Mouse (Mus musculus): Measurements from ENCODE around the gene Cdh22. TPM values are rescaled to one million over a fixed set of nuclear protein-coding genes. Genes with fewer than 3 reads are reported as not detected.

Gene Cdh22
- polyA plus RNA-seq, 1 experiment from 2014 or later, result 5.6 TPM

DNA sequence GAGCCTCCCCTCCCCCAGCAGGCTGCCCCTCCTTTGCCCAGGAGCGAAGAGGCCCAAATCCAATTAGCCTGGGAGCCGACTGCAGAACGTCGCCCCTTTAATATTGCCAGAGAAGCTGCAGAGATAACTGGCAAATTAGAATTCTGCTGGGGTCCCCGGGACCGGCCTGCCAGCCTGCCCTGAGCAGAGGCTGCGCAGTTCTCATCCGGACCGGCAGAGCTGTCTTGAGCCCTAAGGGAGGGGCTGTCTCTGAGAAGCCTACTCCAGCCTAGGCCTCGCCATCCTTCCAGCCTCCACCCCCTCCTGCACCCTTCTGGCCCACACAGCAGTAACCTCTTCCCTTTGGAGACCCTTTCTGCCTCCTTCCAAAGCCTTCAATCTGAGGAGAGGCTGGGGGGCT, 19.2 kb upstream of the Cdh22 start:
- 0 out of 2 replicates have a peak, but pooled peaks have one; percentile 59 for ATAC-seq
- H3K36me3 ChIP-seq (ENCODE audit: control insufficient read depth, insufficient read depth), result no peaks in the 10 kb centered on the region
- no peak overlapping the region for H3K9ac ChIP-seq (replicated peaks; ENCODE audit: low read depth, low read length)
- H3K4me1 ChIP-seq (replicated peaks; ENCODE audit: control insufficient read depth, insufficient read depth, low read length), result peaks cover 11% of the 10 kb centered on the region
- H3K9me3 ChIP-seq (ENCODE audit: control insufficient read depth, low read length), result no peaks in the 10 kb centered on the region
- no peak overlapping the region for H3K4me2 ChIP-seq (ENCODE audit: low read length)
- peaks cover 11% of the 10 kb centered on the region for H3K27me3 ChIP-seq (replicated peaks; ENCODE audit: control insufficient read depth, insufficient read depth, low read length)
- no peak overlapping the region for H3K4me3 ChIP-seq (replicated peaks; ENCODE audit: low read length)
- H3K27ac ChIP-seq (ENCODE audit: low read length), result no peak overlapping the region
- 4% methylated on average over 10 of the region's 10 CpGs for WGBS

DNA sequence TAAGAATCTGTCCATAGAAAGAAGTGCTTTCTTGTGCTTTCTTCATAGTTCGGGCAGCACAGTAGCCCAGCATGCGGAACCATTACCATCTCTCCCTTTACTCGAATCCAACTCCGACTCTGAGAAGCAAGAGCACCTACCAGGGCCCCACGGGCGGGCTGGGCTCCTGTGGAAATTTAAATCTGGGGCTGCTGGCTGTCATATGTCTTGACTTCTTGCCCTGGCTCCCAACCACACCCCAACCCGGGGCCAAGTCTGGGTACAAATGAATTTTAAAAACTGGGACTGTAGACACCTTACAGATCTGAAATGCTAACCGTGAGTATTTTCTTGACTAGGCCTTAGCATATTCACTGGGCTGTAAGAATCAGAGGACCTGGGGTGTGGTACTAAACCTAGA, 18.6 kb upstream of the Cdh22 start:
- Histone ChIP-seq H3K4me3 (replicated peaks; ENCODE audit: low read length) (no peak overlapping the region), H3K4me2 (ENCODE audit: low read length) (no peak overlapping the region), H3K4me1 (replicated peaks; ENCODE audit: control insufficient read depth, insufficient read depth, low read length) (peaks cover 12% of the 10 kb centered on the region), H3K36me3 (ENCODE audit: control insufficient read depth, insufficient read depth) (no peaks in the 10 kb centered on the region), H3K27ac (ENCODE audit: low read length) (no peak overlapping the region), H3K9me3 (ENCODE audit: control insufficient read depth, low read length) (no peaks in the 10 kb centered on the region), H3K27me3 (replicated peaks; ENCODE audit: control insufficient read depth, insufficient read depth, low read length) (peaks cover 11% of the 10 kb centered on the region), H3K9ac (replicated peaks; ENCODE audit: low read depth, low read length) (no peak overlapping the region)
- ATAC-seq, result no peak
- WGBS, result 74% methylated on average over 8 of the region's 8 CpGs

DNA sequence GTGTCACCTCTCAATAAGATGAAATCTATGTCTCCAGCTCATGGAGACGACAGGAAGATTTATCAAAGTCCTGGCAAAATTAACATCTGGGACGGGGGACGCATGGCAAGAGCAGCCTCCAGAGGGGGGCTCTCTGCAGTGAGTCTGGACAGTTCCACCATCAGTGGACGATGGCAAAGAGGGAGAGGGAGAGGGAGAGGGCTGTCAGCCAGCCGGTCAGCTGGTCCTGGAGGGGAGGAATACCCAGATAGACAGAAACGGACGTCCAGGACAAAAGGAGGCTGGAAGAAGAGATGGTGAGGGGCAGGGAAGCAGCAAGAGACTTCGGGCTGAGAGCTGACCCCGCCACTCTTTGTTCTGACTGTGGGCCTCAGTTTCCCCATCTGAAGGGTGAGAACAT, 18.1 kb upstream of the Cdh22 start:
- no peaks in the 10 kb centered on the region for H3K36me3 ChIP-seq (ENCODE audit: control insufficient read depth, insufficient read depth)
- H3K27ac ChIP-seq (ENCODE audit: low read length), result no peak overlapping the region
- H3K4me3 ChIP-seq (replicated peaks; ENCODE audit: low read length), result no peak overlapping the region
- peaks cover 12% of the 10 kb centered on the region for H3K4me1 ChIP-seq (replicated peaks; ENCODE audit: control insufficient read depth, insufficient read depth, low read length)
- H3K9ac ChIP-seq (replicated peaks; ENCODE audit: low read depth, low read length), result no peak overlapping the region
- no peaks in the 10 kb centered on the region for H3K9me3 ChIP-seq (ENCODE audit: control insufficient read depth, low read length)
- WGBS, result 61% methylated on average over 9 of the region's 9 CpGs
- H3K4me2 ChIP-seq (ENCODE audit: low read length), result no peak overlapping the region
- H3K27me3 ChIP-seq (replicated peaks; ENCODE audit: control insufficient read depth, insufficient read depth, low read length), result peaks cover 13% of the 10 kb centered on the region
- no peak for ATAC-seq

DNA sequence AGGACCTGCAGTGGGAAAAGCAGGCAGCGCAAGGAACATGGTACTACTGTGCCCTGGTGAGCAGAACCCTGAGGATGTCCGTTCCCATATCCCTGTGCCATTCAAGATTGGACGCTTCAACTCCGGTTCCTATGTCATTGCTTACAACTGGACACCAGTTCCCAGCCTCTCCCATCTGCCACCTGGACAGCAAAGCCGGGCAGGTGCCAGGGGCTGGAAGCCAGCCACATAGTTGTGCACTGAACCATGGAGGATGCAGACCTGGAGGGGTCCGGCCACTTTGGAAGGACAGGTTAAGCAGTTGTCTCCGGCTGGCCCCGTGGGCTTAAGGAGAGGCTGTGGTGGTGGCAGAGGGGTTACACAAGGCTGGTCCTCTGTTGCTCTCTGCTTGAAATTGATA, 17.7 kb upstream of the Cdh22 start:
- no peak overlapping the region for H3K4me2 ChIP-seq (ENCODE audit: low read length)
- ATAC-seq, result no peak
- WGBS, result 75% methylated on average over 8 of the region's 8 CpGs
- H3K27me3 ChIP-seq (replicated peaks; ENCODE audit: control insufficient read depth, insufficient read depth, low read length), result peaks cover 17% of the 10 kb centered on the region
- no peaks in the 10 kb centered on the region for H3K36me3 ChIP-seq (ENCODE audit: control insufficient read depth, insufficient read depth)
- H3K9me3 ChIP-seq (ENCODE audit: control insufficient read depth, low read length), result no peaks in the 10 kb centered on the region
- no peak overlapping the region for H3K4me3 ChIP-seq (replicated peaks; ENCODE audit: low read length)
- no peak overlapping the region for H3K9ac ChIP-seq (replicated peaks; ENCODE audit: low read depth, low read length)
- no peak overlapping the region for H3K27ac ChIP-seq (ENCODE audit: low read length)
- peaks cover 12% of the 10 kb centered on the region for H3K4me1 ChIP-seq (replicated peaks; ENCODE audit: control insufficient read depth, insufficient read depth, low read length)

DNA sequence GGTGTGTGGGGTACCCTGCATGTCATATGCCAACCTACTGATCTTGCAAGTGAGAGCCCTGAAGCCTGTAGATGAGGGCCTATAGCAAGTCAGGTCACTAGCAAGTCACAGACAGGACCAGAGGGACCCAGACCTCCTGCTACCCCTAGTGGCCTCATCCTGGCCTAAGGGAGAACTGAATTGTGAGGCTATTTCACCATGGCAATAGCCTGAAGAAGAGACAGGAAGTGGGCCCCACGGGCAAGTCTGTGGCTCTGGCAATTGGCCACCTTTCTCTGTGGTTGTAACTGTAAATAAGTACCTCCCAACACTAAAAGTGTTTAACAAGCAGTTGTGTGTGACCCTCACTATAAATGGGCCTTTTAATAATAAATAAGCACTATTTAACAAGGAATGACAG, 16.2 kb upstream of the Cdh22 start:
- Histone ChIP-seq H3K27ac (ENCODE audit: low read length) (no peak overlapping the region), H3K27me3 (replicated peaks; ENCODE audit: control insufficient read depth, insufficient read depth, low read length) (peaks cover 23% of the 10 kb centered on the region), H3K4me3 (replicated peaks; ENCODE audit: low read length) (no peak overlapping the region), H3K9ac (replicated peaks; ENCODE audit: low read depth, low read length) (no peak overlapping the region), H3K36me3 (ENCODE audit: control insufficient read depth, insufficient read depth) (no peaks in the 10 kb centered on the region), H3K4me1 (replicated peaks; ENCODE audit: control insufficient read depth, insufficient read depth, low read length) (peaks cover 12% of the 10 kb centered on the region), H3K4me2 (ENCODE audit: low read length) (no peak overlapping the region), H3K9me3 (ENCODE audit: control insufficient read depth, low read length) (no peaks in the 10 kb centered on the region)
- no peak for ATAC-seq
- WGBS, result 32% methylated on average over 1 of the region's 1 CpGs

DNA sequence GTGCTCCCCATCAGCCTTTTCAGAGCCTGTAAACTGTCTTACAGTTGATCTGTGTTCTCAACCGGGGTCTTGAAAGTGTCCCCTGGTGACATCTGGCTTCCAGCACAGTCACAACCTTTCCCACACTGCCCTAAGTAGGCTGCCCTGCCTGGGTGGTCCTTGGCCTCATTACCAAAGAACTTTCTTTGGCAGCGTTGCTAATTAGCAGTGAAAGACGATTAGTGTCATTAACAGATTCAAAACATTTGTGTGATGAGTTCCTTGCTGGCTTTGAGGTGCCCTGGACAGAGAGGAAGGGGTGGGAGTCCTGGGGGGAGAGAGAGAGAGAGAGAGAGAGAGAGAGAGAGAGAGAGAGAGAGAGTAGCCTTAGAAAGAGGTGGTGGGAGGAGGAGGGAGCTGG, 14.3 kb upstream of the Cdh22 start:
- Histone ChIP-seq H3K4me1 (replicated peaks; ENCODE audit: control insufficient read depth, insufficient read depth, low read length) (peaks cover 9% of the 10 kb centered on the region), H3K27me3 (replicated peaks; ENCODE audit: control insufficient read depth, insufficient read depth, low read length) (peaks cover 28% of the 10 kb centered on the region), H3K4me3 (replicated peaks; ENCODE audit: low read length) (no peak overlapping the region), H3K9ac (replicated peaks; ENCODE audit: low read depth, low read length) (no peak overlapping the region), H3K4me2 (ENCODE audit: low read length) (no peak overlapping the region), H3K9me3 (ENCODE audit: control insufficient read depth, low read length) (no peaks in the 10 kb centered on the region), H3K27ac (ENCODE audit: low read length) (no peak overlapping the region), H3K36me3 (ENCODE audit: control insufficient read depth, insufficient read depth) (no peaks in the 10 kb centered on the region)
- ATAC-seq, result peak; percentile 36; the same call in 1 of the 2 replicates
- WGBS, result 6% methylated on average over 3 of the region's 3 CpGs

DNA sequence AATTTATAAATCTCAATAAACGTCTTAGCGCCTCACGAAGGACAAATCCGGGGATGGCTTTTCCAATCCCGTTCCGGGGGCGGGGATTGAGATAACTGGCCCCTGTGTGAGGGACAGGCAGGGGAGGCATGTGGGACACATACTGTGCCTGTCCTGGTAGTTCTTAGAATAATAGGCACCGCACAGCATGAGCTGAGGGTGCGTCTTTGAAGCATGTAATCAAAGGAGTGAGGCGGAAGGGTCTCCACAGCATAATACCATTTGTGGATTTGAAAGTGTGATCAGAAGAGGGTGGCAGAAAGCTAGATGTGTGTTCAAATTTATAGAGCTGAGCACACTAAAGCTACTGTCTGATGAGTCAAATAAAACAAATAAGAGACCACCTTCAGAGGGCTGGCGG, 11.7 kb upstream of the Cdh22 start:
- H3K4me1 ChIP-seq (replicated peaks; ENCODE audit: control insufficient read depth, insufficient read depth, low read length), result peaks cover 22% of the 10 kb centered on the region
- H3K36me3 ChIP-seq (ENCODE audit: control insufficient read depth, insufficient read depth), result no peaks in the 10 kb centered on the region
- no peaks in the 10 kb centered on the region for H3K9me3 ChIP-seq (ENCODE audit: control insufficient read depth, low read length)
- no peak overlapping the region for H3K4me2 ChIP-seq (ENCODE audit: low read length)
- no peak overlapping the region for H3K27ac ChIP-seq (ENCODE audit: low read length)
- no peak for ATAC-seq
- H3K9ac ChIP-seq (replicated peaks; ENCODE audit: low read depth, low read length), result no peak overlapping the region
- WGBS, result 11% methylated on average over 11 of the region's 11 CpGs
- H3K4me3 ChIP-seq (replicated peaks; ENCODE audit: low read length), result no peak overlapping the region
- peaks cover 33% of the 10 kb centered on the region for H3K27me3 ChIP-seq (replicated peaks; ENCODE audit: control insufficient read depth, insufficient read depth, low read length)

DNA sequence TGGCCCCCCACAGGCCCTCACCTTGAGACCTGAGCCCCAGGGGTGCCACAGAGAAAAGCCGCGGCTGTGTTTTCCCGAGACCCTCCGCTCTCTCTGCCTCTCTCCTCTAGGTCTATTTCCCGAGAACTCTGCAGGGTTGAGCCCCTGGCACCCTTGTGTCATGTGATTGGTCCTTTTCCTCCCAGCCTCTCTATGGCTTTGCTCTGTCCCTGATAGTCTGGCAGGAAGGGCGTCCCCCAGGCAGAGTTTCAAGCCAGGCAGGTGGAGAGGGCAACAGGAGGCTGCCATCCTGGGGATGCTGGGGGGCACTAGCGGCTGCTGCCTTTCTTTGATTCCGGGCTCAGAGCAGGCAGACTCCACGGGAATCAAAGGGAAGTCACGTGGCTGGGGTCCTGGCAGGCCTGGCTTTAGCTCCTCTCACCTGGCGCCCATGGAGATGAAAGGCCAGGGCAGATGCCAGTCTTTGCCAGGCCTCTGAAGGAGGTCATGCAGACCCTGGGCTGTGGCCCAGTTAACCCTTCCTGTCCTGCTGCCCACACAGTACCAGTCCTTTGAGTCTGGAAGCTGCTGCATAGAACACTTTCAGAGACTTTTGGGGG, 8.6 kb upstream of the Cdh22 start:
- Histone ChIP-seq H3K27me3 (replicated peaks; ENCODE audit: control insufficient read depth, insufficient read depth, low read length) (peaks cover 54% of the 10 kb centered on the region), H3K27ac (ENCODE audit: low read length) (no peak overlapping the region), H3K9ac (replicated peaks; ENCODE audit: low read depth, low read length) (peak overlapping the region; percentile 44; the same call in 1 of the 2 replicates)

DNA sequence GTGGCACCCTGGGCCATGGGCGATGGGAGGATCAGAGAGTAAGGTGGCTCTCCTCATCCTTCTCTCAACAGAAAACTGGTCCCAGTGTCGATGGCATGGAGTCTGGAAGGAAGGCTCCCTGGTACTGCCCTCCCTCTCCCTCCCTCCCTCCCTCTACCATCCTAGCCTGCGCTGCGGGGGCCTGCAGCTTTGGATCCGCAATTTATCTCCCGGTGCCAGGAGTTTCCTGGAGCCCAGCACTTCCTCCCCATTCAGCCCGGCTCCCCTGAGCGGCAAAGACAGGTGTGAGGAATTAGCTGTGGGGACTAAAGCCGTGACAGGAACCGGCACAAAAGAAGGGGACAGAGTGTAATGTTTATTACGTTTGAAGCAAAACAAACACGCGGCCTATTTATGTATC, 7.9 kb upstream of the Cdh22 start:
- no peaks in the 10 kb centered on the region for H3K36me3 ChIP-seq (ENCODE audit: control insufficient read depth, insufficient read depth)
- ATAC-seq, result no peak
- WGBS, result 1% methylated on average over 13 of the region's 13 CpGs
- H3K27me3 ChIP-seq (replicated peaks; ENCODE audit: control insufficient read depth, insufficient read depth, low read length), result peaks cover 50% of the 10 kb centered on the region
- H3K4me2 ChIP-seq (ENCODE audit: low read length), result peak overlapping the region; percentile 25
- H3K4me1 ChIP-seq (replicated peaks; ENCODE audit: control insufficient read depth, insufficient read depth, low read length), result peaks cover 27% of the 10 kb centered on the region
- no peak overlapping the region for H3K4me3 ChIP-seq (replicated peaks; ENCODE audit: low read length)
- H3K27ac ChIP-seq (ENCODE audit: low read length), result no peak overlapping the region
- no peaks in the 10 kb centered on the region for H3K9me3 ChIP-seq (ENCODE audit: control insufficient read depth, low read length)
- H3K9ac ChIP-seq (replicated peaks; ENCODE audit: low read depth, low read length), result 0 out of 2 replicates have a peak overlapping the region, but pooled peaks have one; percentile 15

More for the DNA sequence above, 8.6 kb upstream of the Cdh22 start:
- H3K4me1 ChIP-seq (replicated peaks; ENCODE audit: control insufficient read depth, insufficient read depth, low read length), result peaks cover 27% of the 10 kb centered on the region
- 2% methylated on average over 11 of the region's 11 CpGs for WGBS
- H3K36me3 ChIP-seq (ENCODE audit: control insufficient read depth, insufficient read depth), result no peaks in the 10 kb centered on the region
- no peak overlapping the region for H3K4me3 ChIP-seq (replicated peaks; ENCODE audit: low read length)
- ATAC-seq, result 0 out of 2 replicates have a peak, but pooled peaks have one; percentile 29
- no peaks in the 10 kb centered on the region for H3K9me3 ChIP-seq (ENCODE audit: control insufficient read depth, low read length)
- H3K4me2 ChIP-seq (ENCODE audit: low read length), result peak overlapping the region; percentile 25

DNA sequence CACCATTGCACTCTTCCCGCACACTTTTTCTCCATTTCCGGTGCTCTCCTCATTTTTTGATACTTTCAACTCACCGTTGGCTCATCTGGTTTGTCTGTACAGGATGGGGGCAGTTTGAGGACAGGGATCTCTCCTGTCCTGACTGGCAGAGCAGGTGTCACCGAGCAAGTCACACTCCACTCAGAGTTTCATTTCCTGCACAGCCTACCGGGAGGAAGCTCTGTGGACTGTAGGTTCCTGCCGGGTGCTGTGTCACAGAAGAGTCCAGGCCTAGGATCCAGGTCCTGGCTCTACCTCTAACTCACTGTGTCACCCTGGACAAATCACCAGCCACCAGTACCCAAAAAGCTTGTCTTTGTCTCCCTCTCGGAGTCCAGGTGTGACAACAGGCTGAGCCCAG, 7.1 kb upstream of the Cdh22 start:
- Histone ChIP-seq H3K27me3 (replicated peaks; ENCODE audit: control insufficient read depth, insufficient read depth, low read length) (peaks cover 42% of the 10 kb centered on the region), H3K4me2 (ENCODE audit: low read length) (no peak overlapping the region), H3K9me3 (ENCODE audit: control insufficient read depth, low read length) (no peaks in the 10 kb centered on the region), H3K9ac (replicated peaks; ENCODE audit: low read depth, low read length) (no peak overlapping the region), H3K36me3 (ENCODE audit: control insufficient read depth, insufficient read depth) (no peaks in the 10 kb centered on the region), H3K27ac (ENCODE audit: low read length) (no peak overlapping the region), H3K4me1 (replicated peaks; ENCODE audit: control insufficient read depth, insufficient read depth, low read length) (peaks cover 27% of the 10 kb centered on the region), H3K4me3 (replicated peaks; ENCODE audit: low read length) (no peak overlapping the region)
- WGBS, result 60% methylated on average over 7 of the region's 7 CpGs
- ATAC-seq, result no peak
